Mouse (Mus musculus): ENCODE results near the gene Rbbp4. TPM values are rescaled to one million over a fixed set of nuclear protein-coding genes. Genes with fewer than 3 reads are reported as not detected.

Gene Rbbp4
- polyA plus RNA-seq, 1 experiment from 2014 or later: 291 TPM

- no peak overlapping the region for H3K4me2 ChIP-seq (ENCODE audit: low read depth, low read length)
- no peaks in the 10 kb centered on the region for H3K27me3 ChIP-seq (ENCODE audit: control insufficient read depth, insufficient read depth, low read length)
- H3K9ac ChIP-seq (ENCODE audit: low read length): no peak overlapping the region
- 95% methylated on average over 1 of the region's 1 CpGs for WGBS
- no peak overlapping the region for H3K27ac ChIP-seq (ENCODE audit: low read length)
- no peak overlapping the region for H3K4me3 ChIP-seq (ENCODE audit: low read length)
- no peak for ATAC-seq (replicated peaks; ENCODE audit: extremely low read depth, insufficient read depth, low FRiP score)
- H3K9me3 ChIP-seq (replicated peaks; ENCODE audit: control insufficient read depth, low read length): no peaks in the 10 kb centered on the region
- H3K4me1 ChIP-seq (ENCODE audit: control insufficient read depth, insufficient read depth, low read length): peaks cover 5% of the 10 kb centered on the region
- peaks cover 25% of the 10 kb centered on the region for H3K36me3 ChIP-seq (ENCODE audit: control insufficient read depth, insufficient read depth)
These were observed 6.7 kb upstream of the Rbbp4 start for GRCm38 (mm10) chr4:129341888-129342287.

- peaks cover 3% of the 10 kb centered on the region; the same call in 1 of the 2 replicates for H3K4me1 ChIP-seq (ENCODE audit: control insufficient read depth, insufficient read depth, low read length)
- no peak overlapping the region for H3K9ac ChIP-seq (ENCODE audit: low read length)
- WGBS: 93% methylated on average over 3 of the region's 3 CpGs
- no peak overlapping the region for H3K27ac ChIP-seq (ENCODE audit: low read length)
- H3K36me3 ChIP-seq (ENCODE audit: control insufficient read depth, insufficient read depth): peaks cover 22% of the 10 kb centered on the region
- no peaks in the 10 kb centered on the region for H3K27me3 ChIP-seq (ENCODE audit: control insufficient read depth, insufficient read depth, low read length)
- H3K9me3 ChIP-seq (replicated peaks; ENCODE audit: control insufficient read depth, low read length): no peaks in the 10 kb centered on the region
- H3K4me3 ChIP-seq (ENCODE audit: low read length): no peak overlapping the region
- H3K4me2 ChIP-seq (ENCODE audit: low read depth, low read length): no peak overlapping the region
- ATAC-seq (replicated peaks; ENCODE audit: extremely low read depth, insufficient read depth, low FRiP score): no peak
These were observed 4.6 kb upstream of the Rbbp4 start for GRCm38 (mm10) chr4:129339743-129340142.

GRCm38 (mm10) chr4:129336291-129336690, 1.1 kb upstream of the Rbbp4 start:
- H3K4me1 ChIP-seq (ENCODE audit: control insufficient read depth, insufficient read depth, low read length): peaks cover 23% of the 10 kb centered on the region
- H3K4me3 ChIP-seq (ENCODE audit: low read length): peak overlapping the region; percentile 67
- H3K27ac ChIP-seq (ENCODE audit: low read length): peak overlapping the region; percentile 98
- no peaks in the 10 kb centered on the region for H3K9me3 ChIP-seq (replicated peaks; ENCODE audit: control insufficient read depth, low read length)
- WGBS: 47% methylated on average over 14 of the region's 14 CpGs
- peak overlapping the region; percentile 70 for H3K4me2 ChIP-seq (ENCODE audit: low read depth, low read length)
- peak overlapping the region; percentile 81 for H3K9ac ChIP-seq (ENCODE audit: low read length)
- H3K36me3 ChIP-seq (ENCODE audit: control insufficient read depth, insufficient read depth): peaks cover 8% of the 10 kb centered on the region
- no peak for ATAC-seq (replicated peaks; ENCODE audit: extremely low read depth, insufficient read depth, low FRiP score)
- H3K27me3 ChIP-seq (ENCODE audit: control insufficient read depth, insufficient read depth, low read length): no peaks in the 10 kb centered on the region

- H3K9ac ChIP-seq (ENCODE audit: low read length): peak overlapping the region; percentile 99
- no peaks in the 10 kb centered on the region for H3K27me3 ChIP-seq (ENCODE audit: control insufficient read depth, insufficient read depth, low read length)
- H3K4me3 ChIP-seq (ENCODE audit: low read length): peak overlapping the region; percentile 93
- H3K9me3 ChIP-seq (replicated peaks; ENCODE audit: control insufficient read depth, low read length): no peaks in the 10 kb centered on the region
- peaks cover 23% of the 10 kb centered on the region for H3K4me1 ChIP-seq (ENCODE audit: control insufficient read depth, insufficient read depth, low read length)
- peak; percentile 7 for ATAC-seq (replicated peaks; ENCODE audit: extremely low read depth, insufficient read depth, low FRiP score)
- peaks cover 8% of the 10 kb centered on the region for H3K36me3 ChIP-seq (ENCODE audit: control insufficient read depth, insufficient read depth)
- WGBS: under 1% methylated on average over 56 of the region's 62 CpGs
- H3K4me2 ChIP-seq (ENCODE audit: low read depth, low read length): peak overlapping the region; percentile 72
- H3K27ac ChIP-seq (ENCODE audit: low read length): peak overlapping the region; percentile 98
These were observed 424 bp downstream of the Rbbp4 start for GRCm38 (mm10) chr4:129334677-129335215.

- H3K27me3 ChIP-seq (ENCODE audit: control insufficient read depth, insufficient read depth, low read length): no peaks in the 10 kb centered on the region
- H3K4me1 ChIP-seq (ENCODE audit: control insufficient read depth, insufficient read depth, low read length): peaks cover 23% of the 10 kb centered on the region
- peak overlapping the region; percentile 72 for H3K4me2 ChIP-seq (ENCODE audit: low read depth, low read length)
- no peak for ATAC-seq (replicated peaks; ENCODE audit: extremely low read depth, insufficient read depth, low FRiP score)
- 29% methylated on average over 1 of the region's 1 CpGs for WGBS
- H3K36me3 ChIP-seq (ENCODE audit: control insufficient read depth, insufficient read depth): peaks cover 20% of the 10 kb centered on the region
- no peak overlapping the region for H3K27ac ChIP-seq (ENCODE audit: low read length)
- H3K9ac ChIP-seq (ENCODE audit: low read length): no peak overlapping the region; the same call in 1 of the 2 replicates
- H3K9me3 ChIP-seq (replicated peaks; ENCODE audit: control insufficient read depth, low read length): no peaks in the 10 kb centered on the region
- H3K4me3 ChIP-seq (ENCODE audit: low read length): peak overlapping the region; percentile 93; the same call in 1 of the 2 replicates
These were observed 2.3 kb downstream of the Rbbp4 start for GRCm38 (mm10) chr4:129332846-129333245.

GRCm38 (mm10) chr4:129326191-129326590, 9.0 kb downstream of the Rbbp4 start:
- Histone ChIP-seq H3K9ac (ENCODE audit: low read length) (no peak overlapping the region), H3K4me2 (ENCODE audit: low read depth, low read length) (no peak overlapping the region), H3K36me3 (ENCODE audit: control insufficient read depth, insufficient read depth) (peaks cover 41% of the 10 kb centered on the region), H3K27me3 (ENCODE audit: control insufficient read depth, insufficient read depth, low read length) (no peaks in the 10 kb centered on the region), H3K27ac (ENCODE audit: low read length) (no peak overlapping the region), H3K9me3 (replicated peaks; ENCODE audit: control insufficient read depth, low read length) (no peaks in the 10 kb centered on the region), H3K4me1 (ENCODE audit: control insufficient read depth, insufficient read depth, low read length) (peaks cover 9% of the 10 kb centered on the region), H3K4me3 (ENCODE audit: low read length) (no peak overlapping the region)
- 67% methylated on average over 1 of the region's 1 CpGs for WGBS
- ATAC-seq (replicated peaks; ENCODE audit: extremely low read depth, insufficient read depth, low FRiP score): no peak

- Histone ChIP-seq H3K27ac (ENCODE audit: low read length) (no peak overlapping the region), H3K27me3 (ENCODE audit: control insufficient read depth, insufficient read depth, low read length) (no peaks in the 10 kb centered on the region), H3K9me3 (replicated peaks; ENCODE audit: control insufficient read depth, low read length) (no peaks in the 10 kb centered on the region), H3K4me3 (ENCODE audit: low read length) (no peak overlapping the region), H3K4me2 (ENCODE audit: low read depth, low read length) (no peak overlapping the region), H3K4me1 (ENCODE audit: control insufficient read depth, insufficient read depth, low read length) (peaks cover 9% of the 10 kb centered on the region), H3K36me3 (ENCODE audit: control insufficient read depth, insufficient read depth) (peaks cover 51% of the 10 kb centered on the region), H3K9ac (ENCODE audit: low read length) (no peak overlapping the region)
- no peak for ATAC-seq (replicated peaks; ENCODE audit: extremely low read depth, insufficient read depth, low FRiP score)
- WGBS: 50% methylated on average over 1 of the region's 1 CpGs
These were observed 10.4 kb downstream of the Rbbp4 start for GRCm38 (mm10) chr4:129324756-129325155.

GRCm38 (mm10) chr4:129323491-129323890, 11.7 kb downstream of the Rbbp4 start:
- no peak overlapping the region for H3K4me2 ChIP-seq (ENCODE audit: low read depth, low read length)
- H3K27ac ChIP-seq (ENCODE audit: low read length): no peak overlapping the region
- ATAC-seq (replicated peaks; ENCODE audit: extremely low read depth, insufficient read depth, low FRiP score): no peak
- H3K9ac ChIP-seq (ENCODE audit: low read length): no peak overlapping the region
- WGBS: 90% methylated on average over 1 of the region's 1 CpGs
- peaks cover 9% of the 10 kb centered on the region for H3K4me1 ChIP-seq (ENCODE audit: control insufficient read depth, insufficient read depth, low read length)
- H3K9me3 ChIP-seq (replicated peaks; ENCODE audit: control insufficient read depth, low read length): no peaks in the 10 kb centered on the region
- H3K27me3 ChIP-seq (ENCODE audit: control insufficient read depth, insufficient read depth, low read length): no peaks in the 10 kb centered on the region
- H3K36me3 ChIP-seq (ENCODE audit: control insufficient read depth, insufficient read depth): peaks cover 53% of the 10 kb centered on the region
- no peak overlapping the region for H3K4me3 ChIP-seq (ENCODE audit: low read length)

GRCm38 (mm10) chr4:129322042-129322441, 13.1 kb downstream of the Rbbp4 start:
- H3K27me3 ChIP-seq (ENCODE audit: control insufficient read depth, insufficient read depth, low read length): no peaks in the 10 kb centered on the region
- H3K9me3 ChIP-seq (replicated peaks; ENCODE audit: control insufficient read depth, low read length): no peaks in the 10 kb centered on the region
- peaks cover 9% of the 10 kb centered on the region for H3K4me1 ChIP-seq (ENCODE audit: control insufficient read depth, insufficient read depth, low read length)
- H3K27ac ChIP-seq (ENCODE audit: low read length): no peak overlapping the region
- peaks cover 51% of the 10 kb centered on the region for H3K36me3 ChIP-seq (ENCODE audit: control insufficient read depth, insufficient read depth)
- H3K9ac ChIP-seq (ENCODE audit: low read length): no peak overlapping the region
- H3K4me3 ChIP-seq (ENCODE audit: low read length): no peak overlapping the region
- 88% methylated on average over 5 of the region's 5 CpGs for WGBS
- ATAC-seq (replicated peaks; ENCODE audit: extremely low read depth, insufficient read depth, low FRiP score): no peak
- H3K4me2 ChIP-seq (ENCODE audit: low read depth, low read length): no peak overlapping the region

All from heart, embryonic 16.5 days (tissue).